Mouse (Mus musculus): ENCODE data around the gene Pdss2. TPM values are rescaled to one million over a fixed set of nuclear protein-coding genes. Genes with fewer than 3 reads are reported as not detected.
"Not testable (repeated sequence)": the region's sequence is repeated elsewhere in the genome, so short reads cannot be mapped to it uniquely, and the experiment has no call there.

The Pdss2 gene
- polyA plus RNA-seq, 1 experiment from 2014 or later, result 13.4 TPM

- Histone ChIP-seq H3K27ac (replicated peaks; ENCODE audit: low read depth, low read length) (no peak overlapping the region), H3K9me3 (ENCODE audit: control insufficient read depth, low read length) (no peaks in the 10 kb centered on the region), H3K27me3 (ENCODE audit: control insufficient read depth, insufficient read depth, low read length) (no peaks in the 10 kb centered on the region), H3K4me1 (ENCODE audit: control insufficient read depth, insufficient read depth, low read length) (peaks cover 7% of the 10 kb centered on the region; the same call in 1 of the 2 replicates), H3K4me2 (ENCODE audit: low read depth, severe bottlenecking) (no peak overlapping the region), H3K4me3 (ENCODE audit: low read depth, low read length) (no peak overlapping the region), H3K36me3 (ENCODE audit: control insufficient read depth, insufficient read depth, low read length) (no peaks in the 10 kb centered on the region), H3K9ac (ENCODE audit: low read length) (no peak overlapping the region)
- no peak for ATAC-seq (ENCODE audit: insufficient number of reproducible peaks, low FRiP score, low TSS enrichment, low read depth)
- WGBS, result 52% methylated on average over 5 of the region's 5 CpGs
- no peak for DNase-seq (ENCODE audit: low spot score)
Measured at GRCm38 (mm10) chr10:43247994-43248393, 26.7 kb downstream of the Pdss2 start.

- no peak overlapping the region for H3K27ac ChIP-seq (replicated peaks; ENCODE audit: low read depth, low read length)
- no peak overlapping the region for H3K9ac ChIP-seq (ENCODE audit: low read length)
- H3K4me3 ChIP-seq (ENCODE audit: low read depth, low read length), result no peak overlapping the region
- no peak for DNase-seq (ENCODE audit: low spot score)
- H3K4me1 ChIP-seq (ENCODE audit: control insufficient read depth, insufficient read depth, low read length), result no peaks in the 10 kb centered on the region
- no peaks in the 10 kb centered on the region for H3K36me3 ChIP-seq (ENCODE audit: control insufficient read depth, insufficient read depth, low read length)
- H3K4me2 ChIP-seq (ENCODE audit: low read depth, severe bottlenecking), result no peak overlapping the region
- no peak for ATAC-seq (ENCODE audit: insufficient number of reproducible peaks, low FRiP score, low TSS enrichment, low read depth)
- no peaks in the 10 kb centered on the region for H3K9me3 ChIP-seq (ENCODE audit: control insufficient read depth, low read length)
- H3K27me3 ChIP-seq (ENCODE audit: control insufficient read depth, insufficient read depth, low read length), result no peaks in the 10 kb centered on the region
- WGBS, result 80% methylated on average over 4 of the region's 4 CpGs
Measured at GRCm38 (mm10) chr10:43252324-43252723, 31.0 kb downstream of the Pdss2 start.

GRCm38 (mm10) chr10:43256965-43257364 is 35.7 kb downstream of the Pdss2 start:
- not testable (repeated sequence) for H3K4me2 ChIP-seq (ENCODE audit: low read depth, severe bottlenecking); DNase-seq (ENCODE audit: low spot score); H3K27me3 ChIP-seq (ENCODE audit: control insufficient read depth, insufficient read depth, low read length); H3K27ac ChIP-seq (replicated peaks; ENCODE audit: low read depth, low read length); H3K4me1 ChIP-seq (ENCODE audit: control insufficient read depth, insufficient read depth, low read length); ATAC-seq (ENCODE audit: insufficient number of reproducible peaks, low FRiP score, low TSS enrichment, low read depth); H3K36me3 ChIP-seq (ENCODE audit: control insufficient read depth, insufficient read depth, low read length); H3K9ac ChIP-seq (ENCODE audit: low read length); H3K4me3 ChIP-seq (ENCODE audit: low read depth, low read length); H3K9me3 ChIP-seq (ENCODE audit: control insufficient read depth, low read length)
- WGBS, result no CpG with 5 or more reads among the region's 1 CpGs

- not testable (repeated sequence) for DNase-seq (ENCODE audit: low spot score); ATAC-seq (ENCODE audit: insufficient number of reproducible peaks, low FRiP score, low TSS enrichment, low read depth); H3K4me3 ChIP-seq (ENCODE audit: low read depth, low read length); H3K9ac ChIP-seq (ENCODE audit: low read length); H3K36me3 ChIP-seq (ENCODE audit: control insufficient read depth, insufficient read depth, low read length); H3K27me3 ChIP-seq (ENCODE audit: control insufficient read depth, insufficient read depth, low read length); H3K27ac ChIP-seq (replicated peaks; ENCODE audit: low read depth, low read length); H3K4me1 ChIP-seq (ENCODE audit: control insufficient read depth, insufficient read depth, low read length); H3K4me2 ChIP-seq (ENCODE audit: low read depth, severe bottlenecking); H3K9me3 ChIP-seq (ENCODE audit: control insufficient read depth, low read length)
- WGBS, result 90% methylated on average over 8 of the region's 8 CpGs
Measured at GRCm38 (mm10) chr10:43257500-43257899, 36.2 kb downstream of the Pdss2 start.

- DNase-seq (ENCODE audit: low spot score), result no peak
- WGBS, result 89% methylated on average over 2 of the region's 2 CpGs
- no peak for ATAC-seq (ENCODE audit: insufficient number of reproducible peaks, low FRiP score, low TSS enrichment, low read depth)
- H3K4me3 ChIP-seq (ENCODE audit: low read depth, low read length), result no peak overlapping the region
- H3K4me1 ChIP-seq (ENCODE audit: control insufficient read depth, insufficient read depth, low read length), result no peaks in the 10 kb centered on the region
- no peaks in the 10 kb centered on the region for H3K36me3 ChIP-seq (ENCODE audit: control insufficient read depth, insufficient read depth, low read length)
- no peak overlapping the region for H3K27ac ChIP-seq (replicated peaks; ENCODE audit: low read depth, low read length)
- no peak overlapping the region for H3K4me2 ChIP-seq (ENCODE audit: low read depth, severe bottlenecking)
- no peaks in the 10 kb centered on the region for H3K9me3 ChIP-seq (ENCODE audit: control insufficient read depth, low read length)
- no peaks in the 10 kb centered on the region for H3K27me3 ChIP-seq (ENCODE audit: control insufficient read depth, insufficient read depth, low read length)
- no peak overlapping the region for H3K9ac ChIP-seq (ENCODE audit: low read length)
Measured at GRCm38 (mm10) chr10:43271318-43271717, 50.0 kb downstream of the Pdss2 start.

GRCm38 (mm10) chr10:43272381-43272780 is 51.1 kb downstream of the Pdss2 start:
- 87% methylated on average over 4 of the region's 4 CpGs for WGBS
- Histone ChIP-seq H3K27me3 (ENCODE audit: control insufficient read depth, insufficient read depth, low read length) (no peaks in the 10 kb centered on the region), H3K4me2 (ENCODE audit: low read depth, severe bottlenecking) (no peak overlapping the region), H3K4me3 (ENCODE audit: low read depth, low read length) (no peak overlapping the region), H3K4me1 (ENCODE audit: control insufficient read depth, insufficient read depth, low read length) (no peaks in the 10 kb centered on the region), H3K27ac (replicated peaks; ENCODE audit: low read depth, low read length) (no peak overlapping the region), H3K9ac (ENCODE audit: low read length) (no peak overlapping the region), H3K36me3 (ENCODE audit: control insufficient read depth, insufficient read depth, low read length) (no peaks in the 10 kb centered on the region), H3K9me3 (ENCODE audit: control insufficient read depth, low read length) (no peaks in the 10 kb centered on the region)
- DNase-seq (ENCODE audit: low spot score) (no peak), ATAC-seq (ENCODE audit: insufficient number of reproducible peaks, low FRiP score, low TSS enrichment, low read depth) (no peak)

- Histone ChIP-seq H3K4me1 (ENCODE audit: control insufficient read depth, insufficient read depth, low read length) (no peaks in the 10 kb centered on the region), H3K9me3 (ENCODE audit: control insufficient read depth, low read length) (no peaks in the 10 kb centered on the region), H3K27ac (replicated peaks; ENCODE audit: low read depth, low read length) (no peak overlapping the region), H3K27me3 (ENCODE audit: control insufficient read depth, insufficient read depth, low read length) (no peaks in the 10 kb centered on the region), H3K9ac (ENCODE audit: low read length) (no peak overlapping the region), H3K36me3 (ENCODE audit: control insufficient read depth, insufficient read depth, low read length) (no peaks in the 10 kb centered on the region), H3K4me3 (ENCODE audit: low read depth, low read length) (no peak overlapping the region), H3K4me2 (ENCODE audit: low read depth, severe bottlenecking) (no peak overlapping the region)
- ATAC-seq (ENCODE audit: insufficient number of reproducible peaks, low FRiP score, low TSS enrichment, low read depth), result no peak
- no peak for DNase-seq (ENCODE audit: low spot score)
- WGBS, result 75% methylated on average over 3 of the region's 3 CpGs
Measured at GRCm38 (mm10) chr10:43273057-43273456, 51.8 kb downstream of the Pdss2 start.

GRCm38 (mm10) chr10:43275446-43275845 is 54.2 kb downstream of the Pdss2 start:
- WGBS, result 83% methylated on average over 5 of the region's 5 CpGs
- Histone ChIP-seq H3K36me3 (ENCODE audit: control insufficient read depth, insufficient read depth, low read length) (no peaks in the 10 kb centered on the region), H3K4me1 (ENCODE audit: control insufficient read depth, insufficient read depth, low read length) (no peaks in the 10 kb centered on the region; the same call in 1 of the 2 replicates), H3K27ac (replicated peaks; ENCODE audit: low read depth, low read length) (no peak overlapping the region), H3K4me2 (ENCODE audit: low read depth, severe bottlenecking) (no peak overlapping the region), H3K27me3 (ENCODE audit: control insufficient read depth, insufficient read depth, low read length) (no peaks in the 10 kb centered on the region), H3K9ac (ENCODE audit: low read length) (no peak overlapping the region), H3K4me3 (ENCODE audit: low read depth, low read length) (no peak overlapping the region), H3K9me3 (ENCODE audit: control insufficient read depth, low read length) (no peaks in the 10 kb centered on the region)
- ATAC-seq (ENCODE audit: insufficient number of reproducible peaks, low FRiP score, low TSS enrichment, low read depth), result no peak
- DNase-seq (ENCODE audit: low spot score), result no peak

- no peak overlapping the region for H3K9ac ChIP-seq (ENCODE audit: low read length)
- no peak overlapping the region for H3K4me3 ChIP-seq (ENCODE audit: low read depth, low read length)
- DNase-seq (ENCODE audit: low spot score) (no peak), ATAC-seq (ENCODE audit: insufficient number of reproducible peaks, low FRiP score, low TSS enrichment, low read depth) (no peak)
- H3K4me1 ChIP-seq (ENCODE audit: control insufficient read depth, insufficient read depth, low read length), result no peaks in the 10 kb centered on the region; the same call in 1 of the 2 replicates
- 79% methylated on average over 1 of the region's 1 CpGs for WGBS
- no peaks in the 10 kb centered on the region for H3K27me3 ChIP-seq (ENCODE audit: control insufficient read depth, insufficient read depth, low read length)
- H3K4me2 ChIP-seq (ENCODE audit: low read depth, severe bottlenecking), result no peak overlapping the region
- no peaks in the 10 kb centered on the region for H3K9me3 ChIP-seq (ENCODE audit: control insufficient read depth, low read length)
- H3K36me3 ChIP-seq (ENCODE audit: control insufficient read depth, insufficient read depth, low read length), result no peaks in the 10 kb centered on the region
- no peak overlapping the region for H3K27ac ChIP-seq (replicated peaks; ENCODE audit: low read depth, low read length)
Measured at GRCm38 (mm10) chr10:43276116-43276659, 54.9 kb downstream of the Pdss2 start.
